Mouse (Mus musculus) heart, postnatal 0 days (tissue): ENCODE results near the gene Txndc8.

Experiments used
- CTCF ChIP-seq: IDR thresholded peaks from 2 replicates; pipeline ENCODE4 v1.5.1; 2016; ENCODE audit warnings: antibody characterized with exemption, control low read depth, low read depth
- EP300 ChIP-seq: IDR thresholded peaks from 2 replicates; pipeline ENCODE4 v1.6.1; 2016; ENCODE audit warnings: antibody characterized with exemption, low read depth

DNA sequence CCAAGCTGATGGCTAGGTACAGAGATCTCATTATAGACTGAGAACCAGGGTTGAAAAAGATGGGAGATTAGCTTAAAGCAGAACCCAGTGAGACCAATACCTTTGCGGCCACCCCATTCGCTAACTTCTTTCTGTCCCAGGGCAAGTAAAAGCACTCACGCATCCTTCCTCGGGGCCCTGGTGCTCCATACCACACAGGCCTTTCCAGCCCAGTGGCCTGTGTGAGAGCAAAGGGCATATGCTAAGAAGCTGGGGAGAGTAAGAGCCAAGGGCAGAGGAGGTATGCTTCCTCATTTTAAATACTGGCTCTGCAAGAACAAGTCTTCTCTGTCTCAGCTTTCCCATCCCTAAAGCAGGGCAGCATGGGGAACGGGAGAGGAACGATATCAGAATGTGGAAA, 59.1 kb downstream of the Txndc8 start:
- TF ChIP-seq CTCF (no peak), EP300 (no peak)
